Mouse (Mus musculus) 3T3-L1 (cell line): Measurements from ENCODE around the gene Syk.
A peak's percentile ranks its signal among the peaks of the same experiment; 100 is the strongest.

Source experiments
- DNase-seq: peaks from one replicate; pipeline ENCODE4 v3.0.0-alpha.2; 2015; ENCODE audit warnings: low read depth, low spot score

Syk gene

DNA sequence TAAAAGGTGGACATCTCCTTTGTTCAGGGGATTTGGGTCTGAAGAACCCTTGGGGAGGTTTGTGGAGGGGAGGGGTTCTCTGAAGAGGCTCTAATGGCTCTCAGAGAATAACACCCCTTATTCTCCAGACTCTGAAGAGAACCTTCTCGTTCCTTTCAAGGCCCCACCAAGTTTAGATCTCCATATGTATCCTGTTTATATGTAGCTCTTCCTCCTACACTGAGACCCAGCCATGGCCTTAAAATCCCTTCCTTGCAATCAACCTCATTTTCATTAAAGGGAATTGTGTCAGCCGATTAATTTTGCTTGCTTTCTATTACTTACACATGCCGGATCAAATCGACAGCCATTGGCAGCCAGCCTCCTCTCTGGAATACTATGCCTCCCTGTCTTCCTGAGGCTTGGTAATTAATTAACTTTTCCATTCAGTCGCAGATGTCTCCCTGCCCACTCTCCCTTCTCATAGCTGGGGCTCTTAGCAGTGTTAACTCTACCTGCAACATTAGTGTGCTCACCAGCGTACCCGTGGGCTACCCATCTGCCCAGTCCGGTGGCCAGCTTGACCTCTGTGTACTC, 13.7 kb upstream of the Syk start:
- no peak for DNase-seq

DNA sequence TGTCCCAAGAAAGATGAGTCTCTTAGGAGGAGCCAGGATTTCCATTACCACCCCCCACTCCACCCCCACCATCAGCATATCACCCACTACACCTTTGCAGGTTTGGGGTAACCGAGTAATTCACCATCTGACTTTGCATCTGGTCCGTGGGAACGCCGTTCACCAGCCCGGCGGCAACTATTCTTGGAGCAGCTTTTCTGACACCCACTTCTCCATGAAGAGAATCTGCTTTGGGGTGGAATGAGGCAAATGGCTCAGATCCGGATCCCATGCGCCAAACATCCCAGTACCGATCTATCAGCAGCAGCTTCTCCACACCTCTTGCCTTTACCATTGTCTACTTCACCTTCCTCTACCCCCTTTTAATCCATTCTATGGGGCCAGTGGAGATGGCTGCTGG, 12.7 kb upstream of the Syk start:
- no peak for DNase-seq

DNA sequence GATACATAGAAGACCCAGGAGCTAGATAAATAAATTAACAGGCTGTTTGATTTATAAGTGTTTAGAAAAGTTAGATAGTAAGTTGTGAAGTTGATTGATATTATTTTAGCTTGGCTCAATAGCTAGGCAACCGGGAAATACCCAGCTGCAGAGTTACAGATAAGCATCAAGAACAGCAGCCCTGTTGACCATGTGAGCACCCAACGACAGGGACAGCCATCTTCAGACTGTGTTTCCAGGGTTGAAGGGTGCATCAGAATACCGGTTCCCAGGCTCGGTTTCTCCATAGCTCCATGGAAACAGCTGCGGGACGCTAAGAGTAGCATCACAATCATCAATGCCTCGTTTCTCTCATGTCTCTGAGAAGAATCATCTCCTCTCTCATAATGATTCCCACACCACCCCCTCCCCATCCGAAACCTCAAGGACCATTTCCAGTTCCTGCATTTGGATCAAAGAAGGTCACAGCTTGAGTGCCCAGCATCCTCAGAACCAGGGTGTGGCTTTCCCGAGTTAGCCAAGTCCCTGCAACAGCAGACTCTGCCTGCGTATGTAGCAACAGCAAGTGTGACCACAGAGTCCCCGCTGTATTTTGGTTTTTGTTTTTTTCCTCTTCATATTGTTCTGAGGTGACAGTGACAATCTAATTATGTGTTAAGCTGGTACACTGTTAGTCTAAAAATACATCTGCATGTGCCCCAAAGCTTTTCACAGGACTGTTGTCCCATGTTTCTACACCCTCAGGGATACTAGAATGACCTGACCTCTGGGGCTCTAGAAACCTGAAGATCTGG, 11.2 kb upstream of the Syk start:
- no peak for DNase-seq

DNA sequence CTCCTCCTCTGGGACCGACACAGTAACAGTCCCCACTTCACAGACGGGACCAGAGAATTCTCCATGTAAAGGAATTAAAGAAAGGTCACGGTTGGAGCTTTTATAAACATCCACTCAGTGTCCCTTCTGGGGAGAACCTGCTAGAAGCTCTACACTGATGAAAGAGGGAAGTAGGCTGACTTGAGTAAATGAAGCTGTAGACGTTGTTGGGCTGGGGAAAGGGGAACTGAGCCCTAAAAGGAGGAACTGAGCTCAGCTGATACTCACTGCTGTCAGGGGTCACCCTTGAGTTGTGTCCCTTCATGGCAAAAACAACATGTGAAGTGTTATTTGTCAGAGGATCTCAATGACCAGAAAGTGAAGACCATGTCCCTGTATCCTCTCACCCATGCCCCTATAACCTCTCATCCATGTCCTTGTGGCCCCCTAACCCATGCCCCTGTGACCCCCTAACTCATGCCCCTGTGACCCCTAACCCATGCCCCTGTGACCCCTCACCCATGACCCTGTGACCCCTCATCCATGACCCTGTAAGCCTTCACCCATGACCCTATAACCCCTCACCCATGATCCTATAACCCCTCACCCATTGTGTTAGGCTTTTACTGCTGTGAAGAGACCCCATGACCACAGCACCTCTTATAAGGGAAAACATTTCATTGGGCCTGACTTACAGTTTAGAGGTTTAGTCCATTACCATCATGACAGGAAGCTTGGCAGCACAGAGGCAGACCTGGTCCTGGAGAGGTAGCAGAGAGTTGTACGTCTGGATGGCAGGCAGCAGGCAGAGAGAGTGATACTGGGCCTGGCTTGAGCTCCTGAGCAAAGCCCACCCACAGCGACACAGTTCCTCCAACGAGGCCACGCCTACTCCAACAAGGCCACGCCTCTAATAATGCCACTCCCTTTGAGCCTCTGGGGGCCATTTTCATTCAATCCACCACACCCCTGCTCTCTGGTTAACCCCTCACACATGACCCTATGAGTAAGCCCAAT, 10.2 kb upstream of the Syk start:
- no peak for DNase-seq

DNA sequence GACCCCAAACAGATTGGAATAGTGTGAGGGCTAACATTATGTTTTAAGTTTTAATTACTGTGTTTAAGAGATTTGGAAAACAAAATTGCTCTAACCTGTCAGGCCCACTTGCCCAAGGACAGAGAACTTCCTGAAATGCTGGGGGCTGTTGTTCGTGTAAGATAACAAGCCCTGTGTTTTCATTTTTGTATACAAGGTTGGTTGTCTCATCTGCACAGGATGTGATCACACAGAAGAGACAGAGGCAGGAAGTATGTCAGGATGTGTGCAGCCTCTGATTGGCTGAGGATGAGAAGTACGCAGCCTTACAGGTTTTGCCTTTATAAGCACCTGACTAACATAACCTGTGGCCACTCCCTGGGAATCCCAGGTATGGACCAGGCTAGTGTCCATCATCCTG, 8.7 kb upstream of the Syk start:
- no peak for DNase-seq

DNA sequence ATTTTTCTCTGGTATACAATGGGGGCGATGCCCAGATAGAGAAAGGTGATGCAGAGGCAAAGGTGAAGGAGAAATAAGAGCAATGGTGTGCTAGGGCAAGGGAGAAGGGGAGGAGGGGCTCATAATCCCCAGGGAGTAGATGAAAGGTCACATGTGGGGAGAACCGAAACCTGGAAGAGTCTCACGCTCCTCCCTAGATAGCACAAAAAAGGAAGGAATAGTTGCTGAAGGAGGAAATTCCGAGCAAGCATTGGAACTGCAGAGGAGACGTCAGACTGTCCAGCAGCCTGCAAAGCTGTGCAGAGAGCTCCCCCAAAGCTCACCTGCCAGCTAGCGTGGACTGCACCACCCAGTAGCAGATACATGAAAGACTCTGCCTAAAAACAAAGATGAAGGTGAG, 7.5 kb upstream of the Syk start:
- DNase-seq: no peak

DNA sequence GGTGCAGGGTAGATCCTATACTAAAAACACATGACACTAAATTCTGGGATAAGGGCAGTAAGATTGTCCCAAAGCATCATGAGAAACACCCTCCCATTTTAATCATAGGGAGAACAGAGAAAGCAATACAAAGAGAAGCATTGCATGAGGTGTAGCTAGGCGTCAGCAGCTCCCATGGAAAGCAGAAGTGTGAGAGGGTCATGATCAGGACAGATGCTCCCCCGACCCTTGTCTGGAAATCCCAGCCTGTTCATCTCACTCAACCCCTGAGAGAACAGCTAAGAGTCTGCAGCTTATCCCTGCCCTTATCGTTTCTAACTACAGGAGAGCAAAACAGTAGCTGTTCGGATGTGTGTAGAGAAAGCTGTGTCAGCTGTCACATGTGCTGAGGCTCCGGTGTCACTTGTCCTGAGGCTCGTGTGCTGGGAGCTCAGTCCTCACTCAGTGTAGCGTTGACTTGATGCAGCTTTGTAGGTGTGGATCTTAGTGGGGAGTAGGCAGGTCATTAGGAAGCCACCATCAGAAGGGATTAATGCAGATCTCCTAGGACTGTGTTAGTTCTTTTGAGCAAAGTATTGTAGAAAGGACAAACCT, 6.9 kb upstream of the Syk start:
- DNase-seq: no peak

DNA sequence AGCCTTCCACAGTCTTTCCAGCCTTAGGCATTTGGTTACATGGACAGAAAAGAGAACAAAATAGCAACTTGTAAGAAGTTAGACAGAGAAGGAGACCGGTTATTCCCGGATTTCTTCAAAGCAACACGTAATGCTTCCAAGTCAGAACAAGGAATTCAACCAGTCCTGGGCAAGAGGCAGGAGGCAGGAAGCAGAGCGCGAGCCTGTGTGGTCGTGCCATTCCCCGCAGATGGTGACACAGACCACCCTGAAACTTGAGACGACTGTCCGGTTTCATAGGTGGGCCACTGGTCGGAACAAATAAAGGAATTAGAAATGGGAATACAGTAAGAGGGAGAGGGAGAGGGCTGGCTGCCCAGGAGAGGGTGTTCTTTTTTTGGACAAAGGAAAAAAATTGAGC, 6.1 kb upstream of the Syk start:
- no peak for DNase-seq

DNA sequence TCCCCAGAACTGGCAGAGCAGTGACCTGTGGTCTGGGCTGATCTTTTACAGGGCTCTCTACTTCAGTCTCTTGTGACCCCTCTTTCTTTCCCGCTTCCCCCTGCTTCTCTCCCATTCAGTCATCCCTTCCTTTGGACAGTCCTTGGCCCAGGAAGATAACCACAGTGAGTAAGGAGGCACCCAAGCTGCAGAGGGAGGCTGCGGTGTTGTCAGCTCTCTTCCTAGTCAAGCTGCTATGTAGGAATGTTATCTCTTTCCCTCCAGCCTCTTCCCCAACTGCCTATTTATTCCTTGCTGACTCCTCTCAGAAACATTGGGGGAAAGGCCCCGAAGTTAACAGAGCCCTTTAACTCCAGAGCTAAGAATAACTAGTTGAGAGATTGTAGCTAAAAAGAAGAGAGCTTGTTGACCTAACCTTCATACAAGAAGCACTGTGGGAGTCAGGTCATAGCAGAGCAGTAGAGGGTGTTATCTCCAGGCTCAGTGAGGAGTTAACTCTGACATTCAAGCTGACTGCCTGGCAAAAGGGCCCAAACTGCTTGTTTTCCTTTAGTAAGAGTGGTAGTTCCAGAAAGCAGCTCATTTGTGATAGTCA, 5.5 kb upstream of the Syk start:
- no peak for DNase-seq

DNA sequence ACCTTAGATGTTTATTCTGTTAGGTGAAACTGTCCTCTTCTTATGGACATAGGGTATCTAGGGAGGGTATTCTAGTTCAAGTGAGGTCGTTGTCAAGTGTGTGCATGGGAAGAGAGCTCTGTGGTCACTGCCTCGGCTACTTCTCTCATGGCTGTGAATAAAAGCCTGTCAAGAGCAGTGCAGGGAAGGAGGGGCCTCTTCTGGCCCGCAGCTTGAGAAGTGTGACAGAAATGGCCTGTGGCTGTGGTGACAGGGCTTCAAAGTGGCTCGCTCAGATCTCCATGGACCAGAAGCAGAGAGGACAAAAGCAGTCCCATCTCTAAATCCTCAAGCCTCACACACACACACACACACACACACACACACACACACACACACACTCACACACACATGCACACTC, 5.0 kb upstream of the Syk start:
- DNase-seq: no peak

DNA sequence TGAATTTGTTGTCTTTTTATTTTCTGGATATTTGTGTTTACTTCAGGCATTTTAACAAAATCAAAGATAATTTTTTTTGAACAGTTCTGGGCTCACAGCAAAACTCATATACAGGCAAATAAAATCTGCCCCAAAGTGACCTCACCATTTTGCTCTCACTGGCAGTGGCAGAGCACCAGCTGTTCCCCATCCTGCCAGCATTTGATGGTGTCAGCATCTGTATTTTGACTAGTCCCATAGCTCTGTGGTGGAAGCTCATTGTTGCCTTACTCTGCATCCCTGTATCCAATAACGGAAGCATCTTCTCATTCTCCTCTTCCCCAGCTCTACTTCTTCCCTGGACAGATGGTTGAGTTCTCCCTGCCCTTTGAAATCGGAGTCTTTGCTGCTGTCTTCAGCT, 4.2 kb upstream of the Syk start:
- no peak for DNase-seq

DNA sequence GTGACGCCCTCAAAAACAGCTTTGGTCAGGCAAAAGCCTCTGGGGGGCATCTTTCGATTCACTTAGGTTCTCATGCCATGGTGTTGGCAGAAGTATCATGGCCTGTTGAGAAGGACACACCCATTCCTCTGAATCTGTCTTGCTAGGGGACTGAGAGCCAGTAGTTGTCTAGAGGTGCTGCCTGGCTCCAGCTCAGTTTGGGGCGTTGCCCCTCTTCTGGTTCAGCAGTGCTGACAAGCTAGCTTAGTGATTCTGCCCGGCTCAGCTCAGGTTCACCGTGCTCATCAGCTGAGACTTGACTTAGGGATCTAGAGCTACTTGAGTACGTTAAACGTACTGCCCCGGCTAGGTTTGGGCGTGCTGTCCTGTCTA, 481 bp upstream of the Syk start:
- DNase-seq: no peak

DNA sequence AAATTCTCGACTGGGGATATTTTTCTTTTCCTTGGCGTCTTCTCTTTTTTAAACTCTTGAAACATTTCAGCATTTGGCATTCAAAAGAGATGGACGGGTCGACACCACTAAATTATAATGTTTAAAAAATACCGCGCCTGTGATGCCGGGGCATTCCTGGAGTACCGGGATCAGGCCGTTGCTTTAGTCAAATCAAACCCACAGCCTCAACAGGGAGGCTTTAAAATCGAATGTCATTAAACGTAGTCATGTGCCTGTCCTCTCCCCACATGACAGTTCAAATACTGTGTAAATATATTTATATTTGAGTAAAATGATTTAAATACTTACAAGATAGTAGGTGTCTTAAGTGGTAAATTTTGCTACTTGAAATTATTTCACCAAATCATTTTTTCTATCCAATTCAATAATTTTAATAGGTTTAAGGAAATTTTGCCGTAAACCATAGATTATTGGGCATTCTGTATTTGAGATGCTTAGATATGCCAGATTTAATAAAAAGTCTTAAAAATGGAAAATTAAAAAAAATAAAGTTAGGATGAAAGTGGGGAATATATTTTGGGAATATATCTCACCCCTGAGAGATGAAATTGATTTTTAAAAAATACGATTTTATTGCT, 1.1 kb downstream of the Syk start:
- no peak for DNase-seq

DNA sequence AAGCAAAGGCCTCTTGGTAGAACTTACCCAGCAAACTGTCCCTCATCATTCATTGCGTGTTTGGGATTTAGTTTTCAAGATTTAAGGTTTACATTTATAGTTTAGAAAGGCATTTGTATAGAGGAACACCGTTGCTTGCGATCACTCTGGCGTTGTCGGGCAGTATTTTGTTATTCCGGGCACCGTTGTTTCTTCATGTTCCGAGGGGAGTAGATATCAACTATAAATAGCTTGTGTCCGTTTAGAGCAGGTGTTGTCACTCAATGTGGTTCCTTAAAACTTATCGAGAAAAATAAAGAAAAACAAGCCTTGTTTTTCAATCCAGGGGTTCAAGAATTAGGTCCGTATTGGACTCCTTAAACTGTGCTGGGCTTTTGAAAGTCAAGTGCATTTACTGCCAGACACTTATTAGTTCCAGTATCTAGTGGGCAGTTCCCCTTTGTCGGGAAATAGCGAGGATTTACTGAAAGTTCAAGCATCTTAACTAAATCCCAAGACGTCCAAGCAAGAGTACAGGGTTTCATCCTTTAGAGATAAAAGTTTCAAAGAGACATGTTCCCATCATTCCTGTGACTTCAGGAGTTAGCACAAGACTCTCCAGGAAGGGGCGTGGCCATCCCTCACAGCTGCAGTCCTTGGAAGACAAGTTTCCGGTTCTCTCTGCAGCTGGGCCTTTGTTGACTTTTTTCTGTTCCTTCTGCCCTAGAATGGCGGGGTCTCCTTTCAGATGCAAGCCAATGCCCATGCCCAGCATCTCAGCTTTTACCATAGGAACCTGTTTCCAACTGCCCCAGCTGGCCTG, 1.9 kb downstream of the Syk start:
- DNase-seq: no peak

DNA sequence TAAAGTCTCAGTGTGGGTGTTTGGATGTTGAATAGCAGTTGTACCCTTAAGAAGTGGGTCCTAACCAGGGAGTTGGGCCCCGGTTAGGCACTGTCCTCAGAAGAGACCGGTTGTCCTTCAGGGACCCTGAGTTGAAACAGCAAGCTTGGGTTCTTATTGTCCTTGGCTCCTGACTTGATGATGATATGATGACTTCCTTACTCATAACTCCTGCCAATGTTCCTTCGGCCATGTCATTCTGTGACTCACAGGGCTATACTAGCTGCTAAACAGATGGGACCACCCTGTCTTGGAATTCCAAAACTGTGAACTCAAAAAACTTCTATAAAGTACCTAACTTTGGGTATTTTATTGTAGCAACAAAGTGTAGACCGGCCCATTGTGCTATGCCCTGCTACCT, 4.8 kb downstream of the Syk start:
- peak; percentile 75 for DNase-seq

DNA sequence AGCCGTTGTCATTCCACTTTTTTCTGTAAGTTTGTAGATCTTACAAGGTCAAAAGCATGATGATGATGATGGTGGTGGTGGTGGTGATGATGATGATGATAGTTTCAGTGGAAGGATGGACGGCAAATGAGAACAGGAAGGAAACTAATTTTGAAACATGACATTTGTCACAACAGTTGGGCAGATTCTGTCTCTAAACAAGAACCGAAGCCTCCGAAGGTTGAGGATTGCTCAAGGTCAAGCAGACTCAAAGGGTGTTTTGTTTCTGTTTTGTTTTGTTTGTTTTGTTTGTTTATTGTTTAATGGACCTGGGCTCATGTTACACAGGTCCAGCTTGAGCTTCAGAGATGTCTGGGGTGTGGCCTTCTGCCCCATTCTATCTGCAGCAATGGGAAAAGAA, 6.1 kb downstream of the Syk start:
- no peak for DNase-seq

DNA sequence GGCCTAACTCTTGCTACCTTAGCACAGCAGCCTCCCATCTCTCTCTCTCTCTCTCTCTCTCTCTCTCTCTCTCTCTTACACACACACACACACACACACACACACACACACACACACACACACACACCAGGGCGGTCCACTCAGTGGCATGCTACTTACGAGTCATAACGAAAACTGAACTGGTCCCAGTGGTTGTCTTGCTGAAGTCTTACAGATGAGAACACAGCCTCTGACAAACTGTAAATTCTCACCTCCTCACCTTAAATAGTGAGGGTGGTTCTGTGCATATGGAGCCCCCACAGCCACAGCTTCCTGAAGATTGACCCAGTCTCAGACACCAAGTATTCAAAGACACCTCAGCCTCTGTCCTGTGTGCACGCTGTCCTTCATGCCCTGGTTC, 8.9 kb downstream of the Syk start:
- DNase-seq: no peak

DNA sequence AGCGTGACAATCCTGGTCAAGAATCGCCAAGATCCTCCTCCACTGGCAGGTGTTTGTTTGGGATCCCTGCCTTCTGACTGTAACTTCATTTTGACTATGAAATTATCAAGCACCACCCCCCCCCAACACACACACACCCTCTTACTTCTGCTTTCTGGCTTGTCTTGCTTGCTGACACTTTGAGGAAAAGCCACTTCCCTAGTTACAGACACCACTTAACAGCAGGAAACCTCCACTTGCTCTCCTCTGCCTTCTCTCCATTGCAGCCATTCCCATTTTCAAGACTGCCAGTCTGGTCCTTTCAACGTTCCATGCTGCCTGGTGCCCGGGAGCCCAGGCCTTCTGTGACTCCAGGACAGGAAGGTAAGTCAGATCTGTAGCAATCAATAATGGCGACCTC, 13.7 kb downstream of the Syk start:
- no peak for DNase-seq

DNA sequence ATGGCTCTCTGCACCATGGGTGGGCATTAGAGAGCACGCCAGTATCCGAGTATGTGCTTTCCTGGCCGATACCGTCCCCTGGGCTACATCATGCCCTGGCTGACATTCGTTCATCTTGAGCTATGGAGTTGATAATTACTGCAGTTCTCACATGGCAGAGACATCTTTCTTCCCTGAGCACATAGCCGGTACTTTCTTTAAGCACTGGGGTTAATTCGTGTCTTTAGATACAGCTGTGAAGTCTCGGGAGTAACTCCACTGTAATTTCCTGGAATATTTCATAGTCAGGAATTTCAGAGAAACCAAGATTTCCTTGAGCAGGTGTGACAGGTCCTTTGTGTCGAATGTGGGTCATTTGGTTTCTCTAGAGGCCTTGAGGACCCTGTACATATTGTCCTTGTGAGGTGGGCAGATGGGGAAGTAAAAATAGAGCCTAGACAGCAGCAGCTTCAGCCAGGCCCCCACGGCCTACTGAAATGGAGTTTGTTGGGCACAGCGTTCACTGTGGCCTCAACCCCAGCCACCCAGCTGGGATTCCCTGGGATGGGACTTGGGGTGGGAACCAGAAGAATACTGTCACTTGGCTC, 14.2 kb downstream of the Syk start:
- no peak for DNase-seq

DNA sequence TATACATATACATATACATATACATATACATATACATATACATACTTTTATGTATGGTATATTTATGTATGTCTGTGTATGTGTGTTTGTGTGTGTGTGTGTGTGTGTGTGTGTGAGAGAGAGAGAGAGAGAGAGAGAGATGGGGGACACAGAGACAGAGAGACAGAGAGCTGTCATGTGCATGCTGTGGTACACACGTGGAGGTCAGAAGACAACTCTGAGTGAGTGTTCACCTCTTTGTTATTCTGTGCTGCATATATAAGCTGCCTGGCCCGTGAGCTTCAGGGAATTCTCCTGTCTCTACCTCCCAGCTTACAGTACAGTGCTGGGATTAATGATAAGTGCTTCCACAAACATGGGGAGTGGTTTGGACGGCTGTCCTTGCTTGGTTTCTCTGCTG, 15.3 kb downstream of the Syk start:
- DNase-seq: no peak
